In the genomic region with DNA sequence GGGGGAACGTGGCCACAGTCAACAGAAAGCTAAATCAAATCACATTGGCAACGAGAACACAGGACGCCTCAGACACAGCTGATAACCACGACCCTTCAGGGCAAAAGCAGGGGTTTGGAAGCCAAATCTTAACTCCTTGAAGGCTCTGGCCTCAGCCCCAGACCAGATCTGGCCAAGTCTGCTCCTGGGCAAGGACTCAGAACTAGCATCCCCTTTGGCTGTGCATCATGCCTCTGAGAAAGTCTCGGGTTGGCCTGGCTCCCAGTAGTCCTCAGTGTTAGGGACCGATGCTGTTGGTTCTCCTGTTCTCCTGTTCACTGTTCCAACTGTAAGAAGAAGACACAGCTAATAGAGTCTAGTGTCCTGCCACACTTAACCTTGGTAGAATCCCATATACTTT, we compare ENCODE assay signal across 12 mouse cellular contexts. TPM values are rescaled to one million over a fixed set of nuclear protein-coding genes. Genes with fewer than 3 reads are reported as not detected.
DNase-seq lines count a peak whose midpoint lies in the region; ATAC-seq and TF ChIP-seq lines count a peak whose summit lies in the region.
"Had no signal": no experiment of that assay in that cellular context is flagged by ENCODE, and none has a peak within 500 bp of the region (broad histone marks: within the 10 kb centered on the region; RNA-seq: fewer than 3 reads in every experiment).

No protein-coding gene starts in this region.

- DNase-seq in adrenal gland, postnatal 10 days = peak; percentile 53
- DNase-seq in adrenal gland, adult (ENCODE audit: inconsistent age in 2 of 2, low spot score in 1 of 2) = no peak
- peak; percentile 7 to 13 for DNase-seq in lung, adult 18-20 months
- DNase-seq in lung, adult 2 months = no peak
- DNase-seq in gastrocnemius, postnatal 25 days = peak; percentile 59
- peak; percentile 37 for DNase-seq in ovary, postnatal 14 days (ENCODE audit: low spot score)
- no peak for DNase-seq in thymus, postnatal 25 days

- no peaks in the 10 kb centered on the region for H3K4me1 ChIP-seq in lung, adult 2 months (ENCODE audit: control insufficient read depth, insufficient read depth, low read length)
- H3K4me1 ChIP-seq: embryonic facial prominence, embryonic 13.5 days; megakaryocyte, embryonic 14.5 days; neural tube, embryonic 12.5 days had no signal

- no peak for TF ChIP-seq POLR2A in lung, adult 2 months (IDR thresholded peaks at IDR 0.05; ENCODE audit: borderline replicate concordance, extremely low read depth, low read depth, low read length)

- 65% methylated on average over 6 of the region's 6 CpGs for WGBS in lung, adult 2 months

- no peak for ATAC-seq in erythroid progenitor cell, adult 5-6 weeks (replicated peaks; ENCODE audit: low FRiP score, poor library complexity, severe bottlenecking)

- no peak for TF ChIP-seq CTCF in lung, adult 2 months (IDR thresholded peaks at IDR 0.05; ENCODE audit: insufficient read depth, low read length)

- H3K4me3 ChIP-seq in lung, adult 2 months (replicated peaks; ENCODE audit: extremely low read depth, low read depth, low read length) = no peak overlapping the region
- H3K4me3 ChIP-seq: embryonic facial prominence, embryonic 13.5 days; megakaryocyte, embryonic 14.5 days; neural tube, embryonic 12.5 days had no signal

RNA-seq across cellular contexts. Expression of a gene that starts 30.1 kb away (rescaled TPM):
- 1 to 10 TPM; 3.5 to 5.0 TPM for total RNA-seq in adrenal gland, postnatal 10 days (2021)
- 1.1 and 1.5 TPM in 2 replicates for polyA plus RNA-seq in lung, adult 2 months (2012; rRNA removed)
- total RNA-seq in gastrocnemius, postnatal 25 days (2021) = 10 to 100 TPM; 13.1 to 36.3 TPM
- 0.36 TPM in 1 of 2 replicates, not detected in the other for total RNA-seq in erythroid progenitor cell, adult 5-6 weeks (2015; ENCODE audit: low replicate concordance)
- total RNA-seq in erythroid progenitor cell, adult 5-6 weeks (2017; ENCODE audit: low replicate concordance) = not detected in 2 replicates
- total RNA-seq: MEL had no signal

Comparison
In these comparisons a context has a peak if more than half of its experiments do, and no peak if none do; other contexts are left out.
1. DNase-seq: peak in adrenal gland, postnatal 10 days (single experiment), lung, adult 18-20 months (2 of 2), gastrocnemius, postnatal 25 days (single experiment) and ovary, postnatal 14 days (single experiment); none in adrenal gland, adult (0 of 2), lung, adult 2 months (single experiment) and thymus, postnatal 25 days (single experiment).